In genomic region chr3:90076921-90077716, GRCm38 (mm10) we compare ENCODE assay signal across 8 mouse cellular contexts. TPM values are rescaled to one million over a fixed set of nuclear protein-coding genes. Genes with fewer than 3 reads are reported as not detected.
A peak's percentile ranks its signal among the peaks of the same experiment; 100 is the strongest.
DNase-seq lines count a peak whose midpoint lies in the region; ATAC-seq lines count a peak whose summit lies in the region.

No protein-coding gene starts in this region.

- 0 out of 2 replicates have a peak overlapping the region, but pooled peaks have one; percentile 16 for H3K27ac ChIP-seq in kidney, embryonic 15.5 days
- 0 out of 2 replicates have a peak overlapping the region, but pooled peaks have one; percentile 6 for H3K27ac ChIP-seq in limb, embryonic 15.5 days

- H3K4me3 ChIP-seq in kidney, embryonic 15.5 days (replicated peaks): no peak overlapping the region
- H3K4me3 ChIP-seq in limb, embryonic 15.5 days: no peak overlapping the region

- no peaks in the 10 kb centered on the region for H3K9me3 ChIP-seq in kidney, embryonic 15.5 days (replicated peaks)
- H3K9me3 ChIP-seq in limb, embryonic 15.5 days: no peaks in the 10 kb centered on the region

- H3K4me2 ChIP-seq in kidney, embryonic 15.5 days: peak overlapping the region; percentile 37
- no peak overlapping the region for H3K4me2 ChIP-seq in limb, embryonic 15.5 days

- no peak overlapping the region for H3K9ac ChIP-seq in kidney, embryonic 15.5 days
- H3K9ac ChIP-seq in limb, embryonic 15.5 days: no peak overlapping the region

- ATAC-seq in kidney, embryonic 15.5 days (replicated peaks; ENCODE audit: low FRiP score): no peak
- no peak for ATAC-seq in limb, embryonic 15.5 days (ENCODE audit: insufficient number of reproducible peaks, low FRiP score, low TSS enrichment, low read depth)

- H3K27me3 ChIP-seq in kidney, embryonic 15.5 days: no peaks in the 10 kb centered on the region
- no peaks in the 10 kb centered on the region for H3K27me3 ChIP-seq in limb, embryonic 15.5 days

- 12% methylated on average over 5 of the region's 5 CpGs for WGBS in kidney, embryonic 15.5 days
- WGBS in limb, embryonic 15.5 days: 16% methylated on average over 5 of the region's 5 CpGs

- H3K4me1 ChIP-seq in kidney, embryonic 15.5 days: peaks cover 30% of the 10 kb centered on the region
- H3K4me1 ChIP-seq in limb, embryonic 15.5 days: peaks cover 23% of the 10 kb centered on the region

- DNase-seq in 416B (ENCODE audit: low read depth) (peak; percentile 92), WW6 (ENCODE audit: low read depth, low spot score) (peak; percentile 74)
- peak; percentile 94 for DNase-seq in embryo, embryonic 10.5 days (ENCODE audit: low spot score)
- peak; percentile 66 to 82 for DNase-seq in heart, adult 9 months (ENCODE audit: low spot score in 2 of 2)
- DNase-seq in ovary, postnatal 36 days (ENCODE audit: low spot score): peak; percentile 69
- DNase-seq in thymus, postnatal 14 days: peak; percentile 81

- peaks cover 5% of the 10 kb centered on the region; the same call in 1 of the 2 replicates for H3K36me3 ChIP-seq in kidney, embryonic 15.5 days
- H3K36me3 ChIP-seq in limb, embryonic 15.5 days: no peaks in the 10 kb centered on the region

RNA-seq across cellular contexts. Expression of gene Tpm3, which starts 4.7 kb away (rescaled TPM):
- 547 and 591 TPM in 2 replicates for polyA plus RNA-seq in kidney, embryonic 15.5 days (2015; fragmentation: Nextera tagmentation; extraction: Ambion mirVana)
- polyA plus RNA-seq in limb, embryonic 15.5 days (2015; fragmentation: Nextera tagmentation; extraction: Ambion mirVana): 474 and 545 TPM in 2 replicates

RNA-seq across cellular contexts. Expression of gene Ubap2l, which starts 24.7 kb away (rescaled TPM):
- polyA plus RNA-seq in kidney, embryonic 15.5 days (2015; fragmentation: Nextera tagmentation; extraction: Ambion mirVana): 197 and 201 TPM in 2 replicates
- polyA plus RNA-seq in limb, embryonic 15.5 days (2015; fragmentation: Nextera tagmentation; extraction: Ambion mirVana): 172 and 174 TPM in 2 replicates

RNA-seq across cellular contexts. Expression of gene 4933434E20Rik, which starts 25.7 kb away (rescaled TPM):
- polyA plus RNA-seq in kidney, embryonic 15.5 days (2015; fragmentation: Nextera tagmentation; extraction: Ambion mirVana): 171 and 172 TPM in 2 replicates
- polyA plus RNA-seq in limb, embryonic 15.5 days (2015; fragmentation: Nextera tagmentation; extraction: Ambion mirVana): 126 and 140 TPM in 2 replicates

RNA-seq across cellular contexts. Expression of gene Nup210l, which starts 26.8 kb away (rescaled TPM):
- polyA plus RNA-seq in kidney, embryonic 15.5 days (2015; fragmentation: Nextera tagmentation; extraction: Ambion mirVana): 0.40 and 0.45 TPM in 2 replicates
- polyA plus RNA-seq in limb, embryonic 15.5 days (2015; fragmentation: Nextera tagmentation; extraction: Ambion mirVana): 0.28 and 0.30 TPM in 2 replicates
